Mouse (Mus musculus) small intestine, adult 2 months (tissue): Measurements from ENCODE around the gene B3galt2.

Experiments used
- CTCF ChIP-seq: fragments of 200-500 bp; IDR thresholded peaks from 2 replicates; pipeline ENCODE4 v1.5.1; 2012; ENCODE audit warnings: low read depth, mild to moderate bottlenecking, control low read depth, inconsistent platforms, low read length, moderate library complexity, mixed read lengths; ENCODE audit not compliant: insufficient replicate concordance, insufficient read length; ENCODE audit errors: extremely low read depth
- POLR2A ChIP-seq: fragments of 200-500 bp; IDR thresholded peaks from 2 replicates; pipeline ENCODE4 v1.6.1; 2012; ENCODE audit warnings: low read depth, mild to moderate bottlenecking, control low read depth, inconsistent platforms, low read length, moderate library complexity

GRCm38 (mm10) chr1:143675734-143676361 lies 35.4 kb downstream of the B3galt2 start:
- no peak for TF ChIP-seq POLR2A
- TF ChIP-seq CTCF = no peak
